Mouse (Mus musculus) mature B cell (primary cell): ENCODE data around the gene Stk38l.
"Not testable (repeated sequence)": the region's sequence is repeated elsewhere in the genome, so short reads cannot be mapped to it uniquely, and the experiment has no call there.

Experiments used
- in situ Hi-C: fragments of 300-500 bp; cut with MboI; formaldehyde crosslinking; loops from 2 replicates; pipeline ENCODE4 v1.14.3; 2019

Stk38l gene

GRCm38 (mm10) chr6:146770808-146771207 lies 46.0 kb downstream of the Stk38l start:
- in situ Hi-C loops = no loop called here

GRCm38 (mm10) chr6:146775864-146776263 lies 51.1 kb downstream of the Stk38l start:
- in situ Hi-C loops = not testable (repeated sequence)

- in situ Hi-C loops = no loop called here
Measured at GRCm38 (mm10) chr6:146776610-146777389, 52.0 kb downstream of the Stk38l start.

GRCm38 (mm10) chr6:146778055-146778454 lies 53.3 kb downstream of the Stk38l start:
- in situ Hi-C loops = no loop called here

GRCm38 (mm10) chr6:146781566-146781965 lies 56.8 kb downstream of the Stk38l start:
- in situ Hi-C loops = no loop called here

- in situ Hi-C loops = no loop called here
Measured at GRCm38 (mm10) chr6:146793527-146793926, 68.7 kb downstream of the Stk38l start.

GRCm38 (mm10) chr6:146795166-146795923 lies 70.5 kb downstream of the Stk38l start:
- in situ Hi-C loops = no loop called here

GRCm38 (mm10) chr6:146795924-146796545 lies 71.2 kb downstream of the Stk38l start, which contains the start of gene Arntl2:
Gene Arntl2, plus strand, starts transcription at chr6:146796055.
- in situ Hi-C loops = no loop called here

GRCm38 (mm10) chr6:146797446-146797845 lies 72.7 kb downstream of the Stk38l start:
- in situ Hi-C loops = no loop called here

GRCm38 (mm10) chr6:146809991-146810390 lies 85.2 kb downstream of the Stk38l start:
- in situ Hi-C loops = no loop called here

GRCm38 (mm10) chr6:146813007-146813406 lies 88.2 kb downstream of the Stk38l start:
- in situ Hi-C loops = no loop called here

GRCm38 (mm10) chr6:146820177-146820965 lies 95.6 kb downstream of the Stk38l start:
- in situ Hi-C loops = no loop called here

- in situ Hi-C loops = no loop called here
Measured at GRCm38 (mm10) chr6:146821958-146822357, 97.2 kb downstream of the Stk38l start.

- in situ Hi-C loops = no loop called here
Measured at GRCm38 (mm10) chr6:146824727-146825486, 100.1 kb downstream of the Stk38l start.

- in situ Hi-C loops = no loop called here
Measured at GRCm38 (mm10) chr6:146825487-146825773, 100.6 kb downstream of the Stk38l start.
